Comparison of ENCODE assay signal across 15 mouse cellular contexts in the genomic region with DNA sequence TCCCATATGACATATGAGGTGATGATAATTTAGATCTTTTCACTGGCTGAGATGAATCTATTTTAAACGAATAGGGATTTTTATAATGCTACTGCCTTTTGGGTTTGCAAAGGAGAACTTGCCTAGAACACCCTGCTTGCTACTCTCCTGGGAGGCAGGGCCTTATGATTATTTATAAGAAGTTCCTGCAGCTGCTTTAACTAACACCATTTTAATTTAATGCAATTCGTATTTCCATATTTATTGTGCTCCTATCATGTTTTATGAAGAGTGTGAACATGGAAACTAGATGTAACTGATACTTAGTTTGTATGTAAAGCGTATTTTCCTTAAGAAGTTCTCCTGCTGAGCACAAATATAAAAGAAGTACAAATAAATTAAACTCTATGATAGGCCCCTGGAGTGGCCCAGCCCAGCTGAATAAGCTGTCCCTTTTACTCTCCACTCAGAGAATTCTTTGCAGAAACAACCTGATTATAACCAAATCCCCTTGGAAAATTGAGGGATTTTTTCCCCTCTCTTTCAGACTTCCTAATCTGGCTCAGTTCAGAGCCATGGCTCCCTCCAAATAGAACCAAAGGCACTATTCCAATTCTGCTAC.
"Had no signal": no experiment of that assay in that cellular context is flagged by ENCODE, and none has a peak within 500 bp of the region (broad histone marks: within the 10 kb centered on the region; RNA-seq: fewer than 3 reads in every experiment).

No protein-coding gene starts in this region.

- ATAC-seq: liver, postnatal 0 days; lung, postnatal 0 days had no signal

- DNase-seq: kidney, adult 18-20 months; kidney, adult 9 months; kidney, postnatal 14 days; kidney, postnatal 4 days; left cerebral cortex, postnatal 4 days; liver, postnatal 0 days; lung, embryonic 14.5 days; thymus, adult 18-20 months; thymus, postnatal 36 days had no signal

- H3K9ac ChIP-seq: limb, embryonic 12.5 days; limb, embryonic 15.5 days; liver, embryonic 14.5 days; liver, postnatal 0 days; lung, embryonic 14.5 days had no signal

- H3K27me3 ChIP-seq: limb, embryonic 12.5 days; limb, embryonic 15.5 days had no signal

- H3K4me1 ChIP-seq: limb, embryonic 15.5 days had no signal

- H3K9me3 ChIP-seq: limb, embryonic 12.5 days; limb, embryonic 15.5 days had no signal

- H3K4me3 ChIP-seq: limb, embryonic 12.5 days; limb, embryonic 15.5 days had no signal

- H3K36me3 ChIP-seq: limb, embryonic 12.5 days; limb, embryonic 15.5 days had no signal

- H3K27ac ChIP-seq: limb, embryonic 12.5 days; limb, embryonic 15.5 days; liver, embryonic 14.5 days; macrophage had no signal

- H3K4me2 ChIP-seq: limb, embryonic 12.5 days; limb, embryonic 15.5 days; liver, embryonic 11.5 days; lung, embryonic 14.5 days had no signal
